Mouse (Mus musculus) limb, embryonic 10.5 days (tissue): Measurements from ENCODE around the gene Lap3. TPM values are rescaled to one million over a fixed set of nuclear protein-coding genes. Genes with fewer than 3 reads are reported as not detected.
A peak's percentile ranks its signal among the peaks of the same experiment; 100 is the strongest.

Experiments used
- DNase-seq: peaks from one replicate; pipeline ENCODE4 v3.0.0-alpha.2; 2017; ENCODE audit warnings: low spot score
- H3K27ac ChIP-seq: fragments of 300-500 bp; sonication (generic); 2 replicates; pipeline ENCODE4 v1.5.1; 2016; ENCODE audit warnings: mild to moderate bottlenecking
- H3K27me3 ChIP-seq: fragments of 300-500 bp; sonication (generic); 2 replicates; pipeline ENCODE4 v1.6.1; 2016; ENCODE audit warnings: low read depth, mild to moderate bottlenecking; ENCODE audit not compliant: poor library complexity, severe bottlenecking
- H3K36me3 ChIP-seq: fragments of 300-500 bp; sonication (generic); 2 replicates; pipeline ENCODE4 v1.6.1; 2016; ENCODE audit warnings: mild to moderate bottlenecking, moderate library complexity
- H3K4me1 ChIP-seq: fragments of 300-500 bp; sonication (generic); 2 replicates; pipeline ENCODE4 v1.6.1; 2016
- H3K4me3 ChIP-seq: fragments of 300-500 bp; sonication (generic); 2 replicates; pipeline ENCODE4 v1.5.1; 2016; ENCODE audit warnings: mild to moderate bottlenecking, moderate library complexity
- H3K9me3 ChIP-seq: fragments of 300-500 bp; sonication (generic); replicated peaks from 2 replicates; pipeline ENCODE4 v1.6.1; 2016; ENCODE audit warnings: mild to moderate bottlenecking
- WGBS: fragments of 180-500 bp; shearing (Covaris S2); methylation state at CpG from one replicate; pipeline ENCODE4 v1.1.7; 2016; 5-methylcytosine and 5-hydroxymethylcytosine counted together
- polyA plus RNA-seq: library from polyadenylated mRNA; unstranded; fragments of >200 nt; fragmentation: Nextera tagmentation; extraction: Ambion mirVana; gene quantifications from 2 replicates; pipeline ENCODE4 v1.2.1, GENCODE M21; 2016

Gene Lap3
- polyA plus RNA-seq = 103 and 121 TPM in 2 replicates

GRCm38 (mm10) chr5:45493191-45494092, at the start of gene Lap3:
Gene Lap3 (plus strand): TSS chr5:45493374.
- no peaks in the 10 kb centered on the region for H3K9me3 ChIP-seq
- H3K27ac ChIP-seq = peak within 1 kb of the TSS; percentile 90
- peak; percentile 99 for DNase-seq
- H3K36me3 ChIP-seq = peaks cover 34% of the 10 kb centered on the region
- H3K27me3 ChIP-seq = no peaks in the 10 kb centered on the region
- under 1% methylated on average over 78 of the region's 78 CpGs for WGBS
- peaks cover 15% of the 10 kb centered on the region for H3K4me1 ChIP-seq
- peak within 1 kb of the TSS; percentile 80 for H3K4me3 ChIP-seq

- H3K36me3 ChIP-seq = peaks cover 61% of the 10 kb centered on the region
- H3K27ac ChIP-seq = no peak overlapping the region
- 85% methylated on average over 8 of the region's 8 CpGs for WGBS
- no peak overlapping the region for H3K4me3 ChIP-seq
- H3K9me3 ChIP-seq = no peaks in the 10 kb centered on the region
- H3K4me1 ChIP-seq = peaks cover 9% of the 10 kb centered on the region
- DNase-seq = no peak
- H3K27me3 ChIP-seq = no peaks in the 10 kb centered on the region
Measured at GRCm38 (mm10) chr5:45444130-45444832, 48.9 kb upstream of the Lap3 start.

- DNase-seq = no peak
- 64% methylated on average over 5 of the region's 5 CpGs for WGBS
- Histone ChIP-seq H3K4me1 (peaks cover 17% of the 10 kb centered on the region), H3K4me3 (peak overlapping the region; percentile 83; the same call in 1 of the 2 replicates), H3K27me3 (no peaks in the 10 kb centered on the region), H3K9me3 (no peaks in the 10 kb centered on the region), H3K36me3 (peaks cover 25% of the 10 kb centered on the region), H3K27ac (no peak overlapping the region)
Measured at GRCm38 (mm10) chr5:45448676-45449075, 44.5 kb upstream of the Lap3 start.

- WGBS = 3% methylated on average over 8 of the region's 8 CpGs
- H3K4me1 ChIP-seq = peaks cover 17% of the 10 kb centered on the region
- H3K9me3 ChIP-seq = no peaks in the 10 kb centered on the region
- 0 out of 2 replicates have a peak overlapping the region, but pooled peaks have one; percentile 88 for H3K27ac ChIP-seq
- H3K4me3 ChIP-seq = peak overlapping the region; percentile 83
- no peaks in the 10 kb centered on the region for H3K27me3 ChIP-seq
- H3K36me3 ChIP-seq = peaks cover 20% of the 10 kb centered on the region
- peak; percentile 35 for DNase-seq
Measured at GRCm38 (mm10) chr5:45449206-45449605, 44.0 kb upstream of the Lap3 start.

- peak within 1 kb of the TSS; percentile 83 for H3K4me3 ChIP-seq
- DNase-seq = peak; percentile 99
- peak within 1 kb of the TSS; percentile 88 for H3K27ac ChIP-seq
- no peaks in the 10 kb centered on the region for H3K27me3 ChIP-seq
- under 1% methylated on average over 70 of the region's 70 CpGs for WGBS
- H3K4me1 ChIP-seq = peaks cover 17% of the 10 kb centered on the region
- no peaks in the 10 kb centered on the region for H3K9me3 ChIP-seq
- peaks cover 12% of the 10 kb centered on the region for H3K36me3 ChIP-seq
Measured at GRCm38 (mm10) chr5:45449831-45450716, 43.1 kb upstream of the Lap3 start, which contains the start of gene Qdpr. Gene Qdpr (minus strand): TSS chr5:45450236.

GRCm38 (mm10) chr5:45453451-45453850, 39.7 kb upstream of the Lap3 start, which contains the start of gene Clrn2:
Gene Clrn2 (plus strand): TSS chr5:45453751.
- H3K27ac ChIP-seq = no peak within 1 kb of the TSS
- no peaks in the 10 kb centered on the region for H3K27me3 ChIP-seq
- WGBS = 81% methylated on average over 6 of the region's 6 CpGs
- H3K4me3 ChIP-seq = no peak within 1 kb of the TSS
- no peaks in the 10 kb centered on the region for H3K9me3 ChIP-seq
- no peak for DNase-seq
- H3K4me1 ChIP-seq = peaks cover 16% of the 10 kb centered on the region
- no peaks in the 10 kb centered on the region for H3K36me3 ChIP-seq

- no peak overlapping the region for H3K4me3 ChIP-seq
- 47% methylated on average over 9 of the region's 9 CpGs for WGBS
- no peaks in the 10 kb centered on the region for H3K27me3 ChIP-seq
- H3K9me3 ChIP-seq = no peaks in the 10 kb centered on the region
- H3K27ac ChIP-seq = no peak overlapping the region
- DNase-seq = no peak
- H3K4me1 ChIP-seq = peaks cover 6% of the 10 kb centered on the region; the same call in 1 of the 2 replicates
- H3K36me3 ChIP-seq = no peaks in the 10 kb centered on the region
Measured at GRCm38 (mm10) chr5:45454456-45454855, 38.7 kb upstream of the Lap3 start.

GRCm38 (mm10) chr5:45472880-45473450, 20.2 kb upstream of the Lap3 start:
- H3K4me3 ChIP-seq = no peak overlapping the region
- no peaks in the 10 kb centered on the region for H3K36me3 ChIP-seq

GRCm38 (mm10) chr5:45473521-45473920, 19.7 kb upstream of the Lap3 start:
- no peaks in the 10 kb centered on the region for H3K27me3 ChIP-seq
- no peak overlapping the region for H3K4me3 ChIP-seq
- no peak for DNase-seq
- H3K4me1 ChIP-seq = peaks cover 5% of the 10 kb centered on the region
- H3K36me3 ChIP-seq = no peaks in the 10 kb centered on the region
- H3K27ac ChIP-seq = no peak overlapping the region
- WGBS = 100% methylated on average over 1 of the region's 1 CpGs
- H3K9me3 ChIP-seq = no peaks in the 10 kb centered on the region

More at GRCm38 (mm10) chr5:45472880-45473450, 20.2 kb upstream of the Lap3 start:
- DNase-seq = peak; percentile 28
- 50% methylated on average over 7 of the region's 7 CpGs for WGBS
- Histone ChIP-seq H3K27ac (no peak overlapping the region), H3K4me1 (peaks cover 5% of the 10 kb centered on the region), H3K27me3 (no peaks in the 10 kb centered on the region), H3K9me3 (no peaks in the 10 kb centered on the region)

- H3K9me3 ChIP-seq = no peaks in the 10 kb centered on the region
- no peaks in the 10 kb centered on the region for H3K27me3 ChIP-seq
- peaks cover 5% of the 10 kb centered on the region for H3K4me1 ChIP-seq
- 37% methylated on average over 6 of the region's 6 CpGs for WGBS
- H3K27ac ChIP-seq = no peak overlapping the region
- H3K36me3 ChIP-seq = no peaks in the 10 kb centered on the region
- peak; percentile 29 for DNase-seq
- H3K4me3 ChIP-seq = no peak overlapping the region
Measured at GRCm38 (mm10) chr5:45474215-45474614, 19.0 kb upstream of the Lap3 start.

GRCm38 (mm10) chr5:45474758-45475157, 18.4 kb upstream of the Lap3 start:
- Histone ChIP-seq H3K4me1 (peaks cover 5% of the 10 kb centered on the region), H3K36me3 (no peaks in the 10 kb centered on the region), H3K9me3 (no peaks in the 10 kb centered on the region), H3K4me3 (no peak overlapping the region), H3K27me3 (no peaks in the 10 kb centered on the region), H3K27ac (no peak overlapping the region)
- 77% methylated on average over 3 of the region's 4 CpGs for WGBS
- no peak for DNase-seq

GRCm38 (mm10) chr5:45475771-45476170, 17.4 kb upstream of the Lap3 start:
- Histone ChIP-seq H3K4me1 (peaks cover 5% of the 10 kb centered on the region), H3K27ac (no peak overlapping the region), H3K4me3 (no peak overlapping the region), H3K9me3 (no peaks in the 10 kb centered on the region), H3K27me3 (no peaks in the 10 kb centered on the region), H3K36me3 (no peaks in the 10 kb centered on the region)
- 94% methylated on average over 5 of the region's 5 CpGs for WGBS
- DNase-seq = peak; percentile 25
